Mouse (Mus musculus) C2C12 (cell line): ENCODE measurements around the gene Slc35a1. TPM values are rescaled to one million over a fixed set of nuclear protein-coding genes. Genes with fewer than 3 reads are reported as not detected.

ENCODE experiments used
- H3K27me3 ChIP-seq: one replicate; pipeline ENCODE4 v1.6.1; 2011; ENCODE audit not compliant: control insufficient read depth, insufficient read depth, insufficient read length
- H3K36me3 ChIP-seq: one replicate; pipeline ENCODE4 v1.6.1; 2011; ENCODE audit not compliant: control insufficient read depth, insufficient read depth
- H3K4me3 ChIP-seq: one replicate; pipeline ENCODE4 v1.5.1; 2011; ENCODE audit warnings: mild to moderate bottlenecking, control low read depth; ENCODE audit not compliant: poor library complexity, insufficient read depth, severe bottlenecking
- H3K79me2 ChIP-seq: one replicate; pipeline ENCODE4 v1.6.1; 2011; ENCODE audit not compliant: control insufficient read depth, insufficient read depth
- H3K79me3 ChIP-seq: one replicate; pipeline ENCODE4 v1.6.1; 2011; ENCODE audit warnings: low read depth, control low read depth
- H3ac ChIP-seq: one replicate; pipeline ENCODE3; 2011; ENCODE audit warnings: low read depth; ENCODE audit not compliant: control insufficient read depth, insufficient read length
- CEBPB ChIP-seq: IDR thresholded peaks from one replicate; pipeline ENCODE4 v1.6.1; 2011; ENCODE audit warnings: low read depth, mild to moderate bottlenecking, control low read depth, moderate library complexity
- CTCF ChIP-seq: IDR thresholded peaks from one replicate; pipeline ENCODE4 v1.5.1; 2011; ENCODE audit not compliant: control insufficient read depth, insufficient read depth, insufficient read length
- FOSL1 ChIP-seq: IDR thresholded peaks from one replicate; pipeline ENCODE4 v1.8.0; 2011; ENCODE audit warnings: mild to moderate bottlenecking, low read length; ENCODE audit not compliant: poor library complexity, insufficient read depth, severe bottlenecking
- MAX ChIP-seq: IDR thresholded peaks from one replicate; pipeline ENCODE4 v1.6.1; 2011; ENCODE audit warnings: mild to moderate bottlenecking, control low read depth
- MYOD1 ChIP-seq: IDR thresholded peaks from one replicate; pipeline ENCODE4 v1.6.1; 2011; ENCODE audit warnings: low read depth; ENCODE audit not compliant: control insufficient read depth, insufficient read length
- MYOG ChIP-seq: IDR thresholded peaks from one replicate; pipeline ENCODE4 v1.6.1; 2011; ENCODE audit not compliant: control insufficient read depth, insufficient read length; ENCODE audit errors: extremely low read depth
- USF1 ChIP-seq: IDR thresholded peaks from one replicate; pipeline ENCODE4 v1.6.1; 2011; ENCODE audit warnings: low read depth, mild to moderate bottlenecking, control low read depth, moderate library complexity
- polyA plus RNA-seq: library from polyadenylated mRNA; unstranded; fragments of >200 nt; fragmentation: generic; extraction: Trizol; gene quantifications from one replicate; pipeline ENCODE4 v1.2.1, GENCODE M21; 2012; ENCODE audit warnings: missing spikeins

Slc35a1 gene
- polyA plus RNA-seq, 1 experiment, result 18.4 TPM

- H3K4me3 ChIP-seq, result peak within 1 kb of the TSS; percentile 76
- H3K36me3 ChIP-seq, result peaks cover 6% of the 10 kb centered on the region
- H3K79me3 ChIP-seq, result peaks cover 32% of the 10 kb centered on the region
- TF ChIP-seq MAX (peak; percentile 85), FOSL1 (no peak)
- peaks cover 56% of the 10 kb centered on the region for H3K79me2 ChIP-seq
- peak within 1 kb of the TSS; percentile 98 for H3ac ChIP-seq
- no peaks in the 10 kb centered on the region for H3K27me3 ChIP-seq
Observed at GRCm38 (mm10) chr4:34614630-34615094, 72.6 kb downstream of the Slc35a1 start, which contains the start of the genes Orc3 and Rars2. TSS of gene Orc3 (minus strand) at chr4:34614944. TSS of gene Rars2 (plus strand) at chr4:34614957.

GRCm38 (mm10) chr4:34613571-34614145 lies 73.6 kb downstream of the Slc35a1 start:
- Histone ChIP-seq H3K79me3 (peaks cover 33% of the 10 kb centered on the region), H3K79me2 (peaks cover 56% of the 10 kb centered on the region), H3K27me3 (no peaks in the 10 kb centered on the region), H3K4me3 (peak overlapping the region; percentile 76), H3K36me3 (peaks cover 14% of the 10 kb centered on the region), H3ac (peak overlapping the region; percentile 23)
- TF ChIP-seq USF1, result no peak
- TF ChIP-seq MYOG, result no peak
- TF ChIP-seq CEBPB, result no peak
- TF ChIP-seq CTCF, result no peak
- no peak for TF ChIP-seq FOSL1
- TF ChIP-seq MAX, result no peak
- no peak for TF ChIP-seq MYOD1

Other genes starting within 250 kb of the Slc35a1 start
- gene Akirin2, start 136.5 kb downstream of the Slc35a1 start, polyA plus RNA-seq, result 59.6 TPM
- 14.2 TPM for gene Orc3, start 72.5 kb downstream of the Slc35a1 start, polyA plus RNA-seq
- gene Rars2, start 72.5 kb downstream of the Slc35a1 start, polyA plus RNA-seq, result 9.7 TPM
- gene Cfap206, start 42.8 kb upstream of the Slc35a1 start, polyA plus RNA-seq, result 0.04 TPM
- gene Gm136, start 68.8 kb upstream of the Slc35a1 start, polyA plus RNA-seq, result not detected
- gene Smim8, start 91.0 kb upstream of the Slc35a1 start, polyA plus RNA-seq, result 11.1 TPM
- gene Zfp292, start 195.5 kb upstream of the Slc35a1 start, polyA plus RNA-seq, result 1.7 TPM
- not detected for gene Cga, start 206.3 kb upstream of the Slc35a1 start, polyA plus RNA-seq